Mouse (Mus musculus): ENCODE results near the gene Pou3f1. TPM values are rescaled to one million over a fixed set of nuclear protein-coding genes. Genes with fewer than 3 reads are reported as not detected.
A peak's percentile ranks its signal among the peaks of the same experiment; 100 is the strongest.
"Not testable (repeated sequence)": the region's sequence is repeated elsewhere in the genome, so short reads cannot be mapped to it uniquely, and the experiment has no call there.

Pou3f1 gene
- polyA plus RNA-seq, 1 experiment from 2014 or later = 1.2 TPM

GRCm38 (mm10) chr4:124703881-124704796 is 47.5 kb downstream of the Pou3f1 start:
- H3K27me3 ChIP-seq = no peaks in the 10 kb centered on the region
- H3K9me3 ChIP-seq = no peaks in the 10 kb centered on the region
- peaks cover 26% of the 10 kb centered on the region for H3K36me3 ChIP-seq
- peak overlapping the region; percentile 8 for H3K4me3 ChIP-seq (replicated peaks)
- H3K27ac ChIP-seq = peak overlapping the region; percentile 96
- ATAC-seq (ENCODE audit: insufficient number of reproducible peaks, insufficient read depth, low FRiP score, low TSS enrichment, low read depth) = no peak
- peaks cover 82% of the 10 kb centered on the region for H3K4me1 ChIP-seq (replicated peaks)
- 8% methylated on average over 6 of the region's 6 CpGs for WGBS
- H3K9ac ChIP-seq (replicated peaks) = peak overlapping the region; percentile 55
- H3K4me2 ChIP-seq = peak overlapping the region; percentile 84

GRCm38 (mm10) chr4:124704797-124705474 is 48.3 kb downstream of the Pou3f1 start:
- WGBS = 26% methylated on average over 11 of the region's 11 CpGs
- Histone ChIP-seq H3K27ac (peak overlapping the region; percentile 96), H3K4me3 (replicated peaks) (peak overlapping the region; percentile 8), H3K4me2 (peak overlapping the region; percentile 84), H3K27me3 (no peaks in the 10 kb centered on the region), H3K36me3 (peaks cover 26% of the 10 kb centered on the region), H3K9me3 (no peaks in the 10 kb centered on the region), H3K4me1 (replicated peaks) (peaks cover 85% of the 10 kb centered on the region), H3K9ac (replicated peaks) (peak overlapping the region; percentile 55)
- ATAC-seq (ENCODE audit: insufficient number of reproducible peaks, insufficient read depth, low FRiP score, low TSS enrichment, low read depth) = no peak

- Histone ChIP-seq H3K27ac (peak overlapping the region; percentile 96), H3K36me3 (peaks cover 26% of the 10 kb centered on the region), H3K4me3 (replicated peaks) (no peak overlapping the region), H3K9ac (replicated peaks) (no peak overlapping the region), H3K4me2 (no peak overlapping the region), H3K4me1 (replicated peaks) (peaks cover 90% of the 10 kb centered on the region), H3K27me3 (no peaks in the 10 kb centered on the region), H3K9me3 (no peaks in the 10 kb centered on the region)
- no peak for ATAC-seq (ENCODE audit: insufficient number of reproducible peaks, insufficient read depth, low FRiP score, low TSS enrichment, low read depth)
- WGBS = 88% methylated on average over 23 of the region's 23 CpGs
These were observed 49.2 kb downstream of the Pou3f1 start for GRCm38 (mm10) chr4:124705661-124706269.

GRCm38 (mm10) chr4:124707381-124708199 is 51.0 kb downstream of the Pou3f1 start:
- H3K9me3 ChIP-seq; H3K4me2 ChIP-seq; ATAC-seq (ENCODE audit: insufficient number of reproducible peaks, insufficient read depth, low FRiP score, low TSS enrichment, low read depth); H3K4me3 ChIP-seq (replicated peaks); H3K27me3 ChIP-seq: not testable (repeated sequence)
- Histone ChIP-seq H3K36me3 (peaks cover 26% of the 10 kb centered on the region), H3K27ac (peak overlapping the region; percentile 98), H3K4me1 (replicated peaks) (peaks cover 75% of the 10 kb centered on the region), H3K9ac (replicated peaks) (peak overlapping the region; percentile 12; the same call in 1 of the 2 replicates)
- WGBS = 87% methylated on average over 25 of the region's 25 CpGs

- not testable (repeated sequence) for H3K9ac ChIP-seq (replicated peaks); H3K9me3 ChIP-seq; H3K27me3 ChIP-seq
- 15% methylated on average over 1 of the region's 1 CpGs for WGBS
- Histone ChIP-seq H3K36me3 (peaks cover 26% of the 10 kb centered on the region), H3K27ac (peak overlapping the region; percentile 98), H3K4me3 (replicated peaks) (peak overlapping the region; percentile 29; the same call in 1 of the 2 replicates), H3K4me2 (peak overlapping the region; percentile 56), H3K4me1 (replicated peaks) (peaks cover 69% of the 10 kb centered on the region)
- ATAC-seq (ENCODE audit: insufficient number of reproducible peaks, insufficient read depth, low FRiP score, low TSS enrichment, low read depth) = peak; percentile 4; the same call in 1 of the 2 replicates
These were observed 51.6 kb downstream of the Pou3f1 start for GRCm38 (mm10) chr4:124708200-124708517.

GRCm38 (mm10) chr4:124708518-124709477 is 52.2 kb downstream of the Pou3f1 start:
- Histone ChIP-seq H3K27me3 (no peaks in the 10 kb centered on the region), H3K4me1 (replicated peaks) (peaks cover 63% of the 10 kb centered on the region), H3K4me3 (replicated peaks) (peak overlapping the region; percentile 29), H3K27ac (peak overlapping the region; percentile 98), H3K4me2 (peak overlapping the region; percentile 56), H3K9me3 (no peaks in the 10 kb centered on the region), H3K9ac (replicated peaks) (peak overlapping the region; percentile 52; the same call in 1 of the 2 replicates), H3K36me3 (peaks cover 26% of the 10 kb centered on the region)
- WGBS = under 1% methylated on average over 41 of the region's 41 CpGs
- peak; percentile 87 for ATAC-seq (ENCODE audit: insufficient number of reproducible peaks, insufficient read depth, low FRiP score, low TSS enrichment, low read depth)

- Histone ChIP-seq H3K9me3 (no peaks in the 10 kb centered on the region), H3K4me2 (peak overlapping the region; percentile 56), H3K4me3 (replicated peaks) (peak overlapping the region; percentile 29), H3K27me3 (no peaks in the 10 kb centered on the region), H3K4me1 (replicated peaks) (peaks cover 51% of the 10 kb centered on the region), H3K9ac (replicated peaks) (0 out of 2 replicates have a peak overlapping the region, but pooled peaks have one; percentile 27), H3K27ac (peak overlapping the region; percentile 98), H3K36me3 (peaks cover 26% of the 10 kb centered on the region)
- ATAC-seq (ENCODE audit: insufficient number of reproducible peaks, insufficient read depth, low FRiP score, low TSS enrichment, low read depth) = no peak
- WGBS = 4% methylated on average over 18 of the region's 18 CpGs
These were observed 53.4 kb downstream of the Pou3f1 start for GRCm38 (mm10) chr4:124709961-124710446.

Other genes starting within 250 kb of the Pou3f1 start
- not detected in 2 replicates for gene 3100002H09Rik, start 46.0 kb upstream of the Pou3f1 start, polyA plus RNA-seq (2016; fragmentation: Nextera tagmentation; extraction: Ambion mirVana)
- gene Utp11, start 36.8 kb downstream of the Pou3f1 start, polyA plus RNA-seq (2016; fragmentation: Nextera tagmentation; extraction: Ambion mirVana) = 82.6 and 86.4 TPM in 2 replicates
- gene Fhl3, start 43.9 kb downstream of the Pou3f1 start, polyA plus RNA-seq (2016; fragmentation: Nextera tagmentation; extraction: Ambion mirVana) = 7.3 and 10.9 TPM in 2 replicates
- 221 and 223 TPM in 2 replicates for gene Sf3a3, start 58.0 kb downstream of the Pou3f1 start, polyA plus RNA-seq (2016; fragmentation: Nextera tagmentation; extraction: Ambion mirVana)
- 23.8 and 25.0 TPM in 2 replicates for gene Inpp5b, start 85.0 kb downstream of the Pou3f1 start, polyA plus RNA-seq (2016; fragmentation: Nextera tagmentation; extraction: Ambion mirVana)
- 14.1 and 15.0 TPM in 2 replicates for gene Mtf1, start 145.3 kb downstream of the Pou3f1 start, polyA plus RNA-seq (2016; fragmentation: Nextera tagmentation; extraction: Ambion mirVana)
- 41.4 and 44.3 TPM in 2 replicates for gene Yrdc, start 193.9 kb downstream of the Pou3f1 start, polyA plus RNA-seq (2016; fragmentation: Nextera tagmentation; extraction: Ambion mirVana)
- gene 1110065P20Rik, start 194.4 kb downstream of the Pou3f1 start, polyA plus RNA-seq (2016; fragmentation: Nextera tagmentation; extraction: Ambion mirVana) = 59.1 and 63.6 TPM in 2 replicates
- 0.71 and 0.77 TPM in 2 replicates for gene Maneal, start 205.4 kb downstream of the Pou3f1 start, polyA plus RNA-seq (2016; fragmentation: Nextera tagmentation; extraction: Ambion mirVana)
- gene Epha10, start 224.1 kb downstream of the Pou3f1 start, polyA plus RNA-seq (2016; fragmentation: Nextera tagmentation; extraction: Ambion mirVana) = 0.14 and 0.15 TPM in 2 replicates

Data from limb, embryonic 12.5 days (tissue).